Mouse (Mus musculus) liver, embryonic 14.5 days (tissue): ENCODE data around the gene Ctu1. TPM values are rescaled to one million over a fixed set of nuclear protein-coding genes. Genes with fewer than 3 reads are reported as not detected.
"Not testable (repeated sequence)": the region's sequence is repeated elsewhere in the genome, so short reads cannot be mapped to it uniquely, and the experiment has no call there.

Source experiments
- ATAC-seq: fragments of 200-750 bp; cut with Nextera tagmentation; 2 replicates; pipeline ENCODE4 v1.8.0; 2017; ENCODE audit warnings: moderate number of reproducible peaks, mild to moderate bottlenecking, moderate library complexity; ENCODE audit not compliant: insufficient read depth
- DNase-seq, 3 experiments: peaks; one replicate each; pipeline ENCODE4 v3.0.0-alpha.2; 2012 to 2013; ENCODE audit warnings: low read depth in 3 of 3, low spot score in 3 of 3
- H3K27ac ChIP-seq: fragments of 300-500 bp; sonication (generic); 2 replicates; pipeline ENCODE4 v1.5.1; 2014; ENCODE audit warnings: moderate library complexity, mild to moderate bottlenecking, control low read depth, inconsistent platforms
- H3K27me3 ChIP-seq: fragments of 300-500 bp; sonication (generic); 2 replicates; pipeline ENCODE4 v1.6.1; 2014; ENCODE audit warnings: mild to moderate bottlenecking, low read length, moderate library complexity; ENCODE audit not compliant: control insufficient read depth, insufficient read depth
- H3K36me3 ChIP-seq: fragments of 300-500 bp; sonication (generic); replicated peaks from 2 replicates; pipeline ENCODE4 v1.6.1; 2014; ENCODE audit warnings: low read depth; ENCODE audit not compliant: control insufficient read depth, insufficient read depth
- H3K4me1 ChIP-seq, 2 experiments: fragments of 200-500 bp in 1 of 2; fragments of 300-500 bp in 1 of 2; sonication (generic) in 1 of 2; replicated peaks; 2 replicates each; pipeline ENCODE4 v1.6.1; 2012 to 2014; ENCODE audit warnings: antibody characterized with exemption in 1 of 2, inconsistent platforms in 1 of 2, low read length in 1 of 2; ENCODE audit not compliant: control insufficient read depth in 2 of 2, insufficient read depth in 2 of 2
- H3K4me2 ChIP-seq: fragments of 300-500 bp; sonication (generic); 2 replicates; pipeline ENCODE4 v1.6.1; 2014; ENCODE audit warnings: low read depth, mild to moderate bottlenecking, control low read depth, moderate library complexity
- H3K4me3 ChIP-seq, 2 experiments: fragments of 200-500 bp in 1 of 2; fragments of 300-500 bp in 1 of 2; sonication (generic) in 1 of 2; 2 replicates each; pipeline ENCODE4 v1.5.1; 2012 to 2014; ENCODE audit warnings: low read depth in 2 of 2, low read length in 2 of 2, mild to moderate bottlenecking in 2 of 2, control low read depth in 1 of 2, inconsistent platforms in 1 of 2, moderate library complexity in 1 of 2; ENCODE audit not compliant: insufficient read depth in 1 of 2
- H3K9ac ChIP-seq: fragments of 300-500 bp; sonication (generic); replicated peaks from 2 replicates; pipeline ENCODE4 v1.6.1; 2014; ENCODE audit warnings: mild to moderate bottlenecking, control low read depth, moderate library complexity
- H3K9me3 ChIP-seq: fragments of 300-500 bp; sonication (generic); 2 replicates; pipeline ENCODE4 v1.6.1; 2016; ENCODE audit warnings: low read length, mixed read lengths; ENCODE audit not compliant: control insufficient read depth
- CTCF ChIP-seq: IDR thresholded peaks from 2 replicates; pipeline ENCODE4 v1.5.1; 2016; ENCODE audit warnings: antibody characterized with exemption, low read depth, control low read depth
- EP300 ChIP-seq: IDR thresholded peaks from 2 replicates; pipeline ENCODE4 v1.6.1; 2016; ENCODE audit warnings: antibody characterized with exemption, low read depth
- WGBS: fragments of 180-500 bp; shearing (Covaris S2); extraction: QIAGEN DNeasy Blood & Tissue Kit; methylation state at CpG from one replicate; pipeline ENCODE4 v1.1.7; 2014; ENCODE audit not compliant: insufficient replicate concordance; 5-methylcytosine and 5-hydroxymethylcytosine counted together
- polyA plus RNA-seq, 2 experiments: library from polyadenylated mRNA; depleted of rRNA in 1 of 2; stranded (reverse) in 1 of 2; unstranded in 1 of 2; fragments of >200 nt; fragmentation: Nextera tagmentation in 1 of 2; extraction: Ambion mirVana in 1 of 2; gene quantifications; 2 replicates each; pipeline versions ENCODE4 v1.2.1 to v1.2.3; 2012 to 2014

Gene Ctu1
- polyA plus RNA-seq, 2 experiments: 2.2 to 3.1 TPM

DNA sequence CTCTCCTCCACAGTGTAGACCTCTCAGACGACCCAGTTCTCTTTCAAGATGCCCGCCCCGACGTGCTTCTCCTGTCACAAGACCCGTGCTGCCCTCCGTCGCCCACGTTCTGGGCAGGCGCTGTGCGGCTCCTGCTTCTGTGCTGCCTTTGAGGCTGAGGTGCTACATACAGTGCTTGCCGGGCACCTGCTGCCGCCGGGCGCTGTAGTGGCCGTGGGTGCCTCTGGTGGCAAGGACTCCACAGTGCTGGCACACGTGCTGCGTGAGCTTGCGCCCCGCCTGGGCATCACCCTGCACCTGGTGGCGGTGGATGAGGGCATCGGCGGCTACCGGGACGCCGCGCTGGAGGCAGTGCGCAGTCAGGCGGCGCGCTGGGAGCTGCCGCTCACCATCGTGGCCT lies 3.3 kb downstream of the Ctu1 start:
- no peaks in the 10 kb centered on the region for H3K9me3 ChIP-seq
- no peak for DNase-seq
- H3K4me3 ChIP-seq: no peak overlapping the region
- peaks cover 0 to 16% of the 10 kb centered on the region in 2 experiments; a peak in 2 of 4 replicates for H3K4me1 ChIP-seq
- no peak overlapping the region for H3K27ac ChIP-seq
- no peak for TF ChIP-seq CTCF
- TF ChIP-seq EP300: no peak
- H3K27me3 ChIP-seq: no peaks in the 10 kb centered on the region
- no peak for ATAC-seq
- H3K4me2 ChIP-seq: no peak overlapping the region
- no peak overlapping the region for H3K9ac ChIP-seq
- H3K36me3 ChIP-seq: peaks cover 4% of the 10 kb centered on the region
- 85% methylated on average over 32 of the region's 32 CpGs for WGBS

DNA sequence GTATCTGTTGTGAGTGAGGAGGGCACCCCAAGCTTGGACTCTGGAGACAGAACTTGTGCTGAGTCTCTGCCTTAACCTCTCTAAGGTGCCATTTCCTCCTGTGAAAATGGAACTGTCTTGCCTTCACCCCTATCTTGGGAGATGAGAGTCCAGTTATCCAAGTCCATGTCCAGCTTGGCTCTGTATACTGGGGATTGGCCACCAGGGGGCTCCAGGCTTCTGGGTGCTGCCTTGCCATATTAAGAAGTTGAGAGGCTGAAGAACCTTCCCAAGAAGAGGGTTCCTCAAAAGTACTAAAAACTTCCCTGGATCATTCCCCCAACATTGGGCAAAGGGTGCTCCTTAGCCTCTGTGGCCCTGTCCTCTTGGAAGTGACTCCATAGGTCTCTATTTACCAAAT lies 6.7 kb downstream of the Ctu1 start:
- no peak for DNase-seq
- H3K36me3 ChIP-seq: peaks cover 4% of the 10 kb centered on the region
- no peak for ATAC-seq
- H3K4me3 ChIP-seq: no peak overlapping the region
- no peaks in the 10 kb centered on the region for H3K9me3 ChIP-seq
- no peak overlapping the region for H3K4me2 ChIP-seq
- no peaks in the 10 kb centered on the region for H3K4me1 ChIP-seq
- no peaks in the 10 kb centered on the region for H3K27me3 ChIP-seq
- TF ChIP-seq EP300: no peak
- peak; percentile 71 for TF ChIP-seq CTCF
- no peak overlapping the region for H3K27ac ChIP-seq
- no peak overlapping the region for H3K9ac ChIP-seq

DNA sequence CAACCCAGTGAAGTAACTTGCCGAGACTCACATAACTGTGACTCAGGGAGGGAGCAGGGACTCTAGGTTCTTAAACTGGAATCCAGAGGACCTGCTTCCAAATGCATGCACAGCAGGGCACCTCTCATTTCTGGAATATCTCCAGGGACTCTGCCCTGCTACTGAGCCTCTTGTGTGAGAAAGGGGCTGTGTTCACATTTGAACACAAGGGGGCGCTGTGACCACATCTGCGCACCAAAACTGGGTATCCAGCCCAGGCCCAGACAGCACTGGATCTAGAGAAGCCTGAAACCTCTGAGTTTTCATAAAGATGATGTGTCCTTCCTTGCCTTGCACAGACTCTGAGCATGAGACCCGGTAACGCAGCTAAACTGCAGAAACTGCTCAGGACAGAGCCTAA lies 9.1 kb downstream of the Ctu1 start:
- Histone ChIP-seq H3K27ac (no peak overlapping the region), H3K4me3 (no peak overlapping the region), H3K36me3 (peaks cover 4% of the 10 kb centered on the region), H3K9me3 (no peaks in the 10 kb centered on the region), H3K27me3 (no peaks in the 10 kb centered on the region), H3K4me1 (no peaks in the 10 kb centered on the region), H3K9ac (no peak overlapping the region), H3K4me2 (no peak overlapping the region)
- DNase-seq (peak in 1 of 3 experiments; percentile 15), ATAC-seq (no peak)
- 26% methylated on average over 5 of the region's 5 CpGs for WGBS
- TF ChIP-seq EP300 (no peak), CTCF (peak; percentile 88)

DNA sequence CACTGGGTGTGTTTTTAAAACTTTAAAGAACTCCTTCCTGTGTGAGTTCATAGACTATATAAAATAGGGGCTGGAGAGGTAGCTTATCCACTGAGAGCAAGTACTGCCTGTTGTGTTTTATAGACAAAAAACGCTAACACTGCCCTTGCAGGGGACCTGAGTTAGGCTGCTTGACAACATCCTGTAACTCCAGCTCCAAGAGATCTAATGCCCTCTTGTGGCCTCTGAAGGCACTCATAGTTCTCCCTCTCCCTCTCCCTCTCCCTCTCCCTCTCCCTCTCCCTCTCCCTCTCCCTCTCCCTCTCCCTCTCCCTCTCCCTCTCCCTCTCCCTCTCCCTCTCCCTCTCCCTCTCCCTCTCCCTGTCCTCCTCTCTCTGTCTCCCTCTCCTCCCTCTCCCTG lies 10.7 kb downstream of the Ctu1 start:
- ATAC-seq, DNase-seq, H3K27ac ChIP-seq, H3K9ac ChIP-seq, H3K36me3 ChIP-seq, H3K4me3 ChIP-seq, H3K4me2 ChIP-seq, H3K27me3 ChIP-seq, H3K4me1 ChIP-seq, H3K9me3 ChIP-seq: not testable (repeated sequence)
- WGBS: 0% methylated on average over 1 of the region's 1 CpGs

DNA sequence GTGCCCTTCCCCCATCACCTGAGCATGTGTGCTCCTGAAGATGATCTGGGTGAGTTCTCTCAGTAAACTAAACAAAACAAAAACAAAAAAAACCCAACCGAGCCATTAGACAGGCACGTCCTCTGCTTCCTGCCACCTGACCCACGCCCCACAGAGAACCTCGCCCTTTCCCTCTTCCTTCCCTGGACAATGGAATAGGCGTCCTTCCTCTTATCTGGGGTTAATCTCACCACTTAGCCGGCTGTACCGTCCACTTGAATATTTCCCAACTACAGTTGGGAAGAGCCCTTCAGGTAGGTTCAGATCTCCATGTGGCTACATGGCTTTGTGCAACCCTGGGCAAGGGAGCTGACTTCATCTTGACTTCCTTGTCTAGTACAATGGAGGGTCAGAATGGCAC lies 13.3 kb downstream of the Ctu1 start:
- no peaks in the 10 kb centered on the region for H3K9me3 ChIP-seq
- no peak overlapping the region for H3K4me3 ChIP-seq
- no peaks in the 10 kb centered on the region for H3K27me3 ChIP-seq
- H3K9ac ChIP-seq: no peak overlapping the region
- DNase-seq: no peak
- no peaks in the 10 kb centered on the region for H3K4me1 ChIP-seq
- 17% methylated on average over 7 of the region's 7 CpGs for WGBS
- no peak overlapping the region for H3K4me2 ChIP-seq
- H3K36me3 ChIP-seq: no peaks in the 10 kb centered on the region
- no peak for ATAC-seq
- TF ChIP-seq EP300: no peak
- TF ChIP-seq CTCF: no peak
- no peak overlapping the region for H3K27ac ChIP-seq

DNA sequence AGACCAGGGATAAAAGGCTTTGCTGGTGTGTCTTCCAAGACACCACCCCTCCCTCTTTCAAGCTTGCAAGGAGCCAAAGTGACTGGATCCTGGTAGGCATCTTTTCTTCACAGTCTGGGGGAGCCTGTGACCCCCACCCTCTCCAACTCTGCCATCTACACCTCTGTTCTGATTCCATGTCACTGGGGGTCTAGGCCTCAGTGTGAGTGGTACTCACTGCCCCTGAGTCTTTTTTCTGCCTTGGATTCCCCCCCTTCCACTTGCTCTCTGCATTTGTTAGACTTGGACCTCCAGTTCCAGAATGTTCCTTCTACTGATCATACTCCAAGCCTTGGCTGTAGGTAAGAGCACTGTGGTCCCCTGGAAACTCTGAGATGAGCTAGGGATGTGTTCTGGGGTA lies 18.3 kb downstream of the Ctu1 start, which contains the start of gene Klk14:
Klk14 (plus strand) TSS at position 301 of the 400 bp plus-strand sequence.
- ATAC-seq: no peak
- TF ChIP-seq CTCF (no peak), EP300 (no peak)

More for the DNA sequence above, 18.3 kb downstream of the Ctu1 start, which contains the start of gene Klk14:
- Histone ChIP-seq H3K4me2 (no peak within 1 kb of the TSS), H3K9ac (no peak within 1 kb of the TSS), H3K4me3 (no peak within 1 kb of the TSS), H3K4me1 (no peaks in the 10 kb centered on the region), H3K27ac (no peak within 1 kb of the TSS), H3K9me3 (no peaks in the 10 kb centered on the region), H3K36me3 (no peaks in the 10 kb centered on the region), H3K27me3 (no peaks in the 10 kb centered on the region)
- DNase-seq: no peak
